Mouse (Mus musculus): Measurements from ENCODE around the gene Actn2. TPM values are rescaled to one million over a fixed set of nuclear protein-coding genes. Genes with fewer than 3 reads are reported as not detected.

Gene Actn2
- polyA plus RNA-seq, 1 experiment from 2014 or later: not detected

DNA sequence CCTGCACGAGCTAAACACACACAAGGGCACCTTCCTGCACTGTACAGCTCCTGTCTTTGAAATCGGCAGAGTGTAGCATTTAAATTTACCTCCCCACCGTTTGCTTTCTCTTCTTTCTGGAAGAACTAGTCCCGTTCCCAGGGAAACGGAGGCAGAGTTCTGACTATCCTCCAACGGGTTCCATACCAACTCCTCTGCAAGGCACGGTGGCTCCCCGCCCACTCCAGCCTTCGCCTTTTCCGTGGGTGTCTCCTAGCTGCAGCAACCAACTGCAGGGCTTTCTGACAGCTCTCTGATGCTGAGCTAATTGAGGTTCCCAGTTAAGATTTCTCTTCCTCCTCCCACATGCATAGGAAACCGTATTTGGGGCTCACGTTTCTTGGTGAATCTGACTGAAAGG is 6.5 kb downstream of the Actn2 start:
- H3K36me3 ChIP-seq (ENCODE audit: inconsistent target): no peaks in the 10 kb centered on the region
- H3K79me2 ChIP-seq (ENCODE audit: inconsistent target): no peaks in the 10 kb centered on the region
- WGBS (ENCODE audit: missing documents): 82% methylated on average over 12 of the region's 12 CpGs
- no peak overlapping the region for H3K4me3 ChIP-seq (ENCODE audit: inconsistent target)
- H3K27ac ChIP-seq: no peak overlapping the region

DNA sequence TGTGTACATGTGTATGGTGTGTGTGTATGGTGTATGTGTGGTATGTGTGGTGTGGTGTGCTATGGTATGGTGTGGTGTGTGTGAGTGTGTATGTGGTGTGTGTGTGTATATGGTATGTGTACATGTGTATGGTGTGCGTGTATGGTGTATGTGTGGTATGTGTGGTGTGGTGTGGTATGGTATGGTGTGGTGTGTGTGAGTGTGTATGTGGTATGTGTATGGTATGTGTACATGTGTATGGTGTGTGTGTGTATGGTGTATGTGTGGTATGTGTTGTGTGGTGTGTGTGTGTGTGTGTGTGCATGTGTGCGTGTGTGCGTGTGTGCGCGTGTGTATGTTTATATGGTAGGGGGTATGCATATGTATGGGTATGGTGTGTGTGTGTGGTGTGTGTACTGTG is 9.0 kb downstream of the Actn2 start:
- Histone ChIP-seq H3K4me3 (ENCODE audit: inconsistent target) (no peak overlapping the region), H3K36me3 (ENCODE audit: inconsistent target) (no peaks in the 10 kb centered on the region), H3K27ac (no peak overlapping the region), H3K79me2 (ENCODE audit: inconsistent target) (no peaks in the 10 kb centered on the region)
- 99% methylated on average over 5 of the region's 5 CpGs for WGBS (ENCODE audit: missing documents)

DNA sequence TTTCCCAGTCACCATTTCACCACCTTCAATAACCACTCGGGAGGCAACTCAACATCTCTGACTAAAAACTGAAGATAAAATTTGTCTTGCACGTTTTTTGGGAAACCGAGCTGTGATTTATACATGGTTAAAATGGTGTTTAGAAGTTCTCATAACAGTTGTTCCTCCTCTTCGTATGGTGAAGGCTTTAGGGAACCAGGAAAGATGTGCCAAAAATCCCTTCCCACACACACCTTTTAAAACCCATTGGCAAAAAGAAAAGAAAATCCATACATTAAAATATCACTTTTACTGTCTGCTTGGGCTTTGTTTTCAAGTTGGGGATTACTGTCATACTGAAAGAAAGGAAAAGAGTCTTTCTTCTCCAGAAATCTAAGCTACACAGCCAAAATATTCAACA is 12.2 kb downstream of the Actn2 start:
- Histone ChIP-seq H3K4me3 (ENCODE audit: inconsistent target) (no peak overlapping the region), H3K27ac (no peak overlapping the region), H3K79me2 (ENCODE audit: inconsistent target) (no peaks in the 10 kb centered on the region), H3K36me3 (ENCODE audit: inconsistent target) (no peaks in the 10 kb centered on the region)
- WGBS (ENCODE audit: missing documents): 90% methylated on average over 4 of the region's 4 CpGs

DNA sequence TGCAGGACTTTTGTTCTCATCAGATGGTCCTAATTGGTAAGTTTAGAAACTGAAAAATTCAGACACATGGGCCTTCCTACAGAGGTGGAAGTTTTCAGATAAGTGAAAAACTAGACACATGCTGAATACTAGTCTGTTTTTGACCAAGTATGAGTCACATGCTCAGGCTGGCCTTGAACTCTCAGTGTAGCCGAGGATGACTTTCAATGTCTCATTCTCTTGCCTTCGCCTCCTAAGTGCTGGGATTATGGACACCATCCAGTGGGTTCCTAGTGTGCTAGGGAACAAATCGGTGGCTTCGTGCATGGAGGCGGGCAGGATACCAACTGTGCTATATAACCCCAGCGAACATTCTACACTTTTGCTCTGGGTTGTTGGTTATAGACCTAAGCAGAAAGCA is 13.0 kb downstream of the Actn2 start:
- no peaks in the 10 kb centered on the region for H3K36me3 ChIP-seq (ENCODE audit: inconsistent target)
- H3K4me3 ChIP-seq (ENCODE audit: inconsistent target): no peak overlapping the region
- H3K27ac ChIP-seq: no peak overlapping the region
- 93% methylated on average over 6 of the region's 6 CpGs for WGBS (ENCODE audit: missing documents)
- H3K79me2 ChIP-seq (ENCODE audit: inconsistent target): no peaks in the 10 kb centered on the region

DNA sequence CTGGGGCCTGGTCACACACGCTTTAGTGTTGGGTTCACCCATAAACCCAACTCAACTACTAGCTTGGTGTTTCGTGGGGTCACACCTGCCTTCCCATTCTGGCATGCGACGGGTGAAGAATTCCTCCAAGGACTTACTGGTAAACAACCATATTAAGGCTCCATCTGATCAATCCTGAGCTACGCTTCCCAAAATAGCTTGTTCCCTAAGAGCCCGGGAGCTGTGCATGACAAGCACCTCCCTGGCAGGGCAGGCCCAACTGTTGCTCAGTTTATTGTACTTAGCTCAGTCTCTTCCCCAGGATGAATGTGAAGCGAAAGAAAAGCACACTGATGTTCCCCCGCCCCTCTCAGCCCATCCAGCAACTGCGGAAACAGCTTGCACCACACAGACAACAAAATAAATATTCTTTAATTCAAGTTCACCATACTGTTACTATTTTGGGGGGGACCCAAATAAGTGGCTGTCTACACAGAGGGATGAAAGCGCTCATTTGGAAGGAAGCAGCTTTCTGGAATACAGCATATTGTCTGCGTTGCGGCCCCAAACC is 17.4 kb downstream of the Actn2 start:
- Histone ChIP-seq H3K79me2 (ENCODE audit: inconsistent target) (no peaks in the 10 kb centered on the region), H3K36me3 (ENCODE audit: inconsistent target) (no peaks in the 10 kb centered on the region), H3K27ac (no peak overlapping the region), H3K4me3 (ENCODE audit: inconsistent target) (no peak overlapping the region)
- 92% methylated on average over 12 of the region's 12 CpGs for WGBS (ENCODE audit: missing documents)

DNA sequence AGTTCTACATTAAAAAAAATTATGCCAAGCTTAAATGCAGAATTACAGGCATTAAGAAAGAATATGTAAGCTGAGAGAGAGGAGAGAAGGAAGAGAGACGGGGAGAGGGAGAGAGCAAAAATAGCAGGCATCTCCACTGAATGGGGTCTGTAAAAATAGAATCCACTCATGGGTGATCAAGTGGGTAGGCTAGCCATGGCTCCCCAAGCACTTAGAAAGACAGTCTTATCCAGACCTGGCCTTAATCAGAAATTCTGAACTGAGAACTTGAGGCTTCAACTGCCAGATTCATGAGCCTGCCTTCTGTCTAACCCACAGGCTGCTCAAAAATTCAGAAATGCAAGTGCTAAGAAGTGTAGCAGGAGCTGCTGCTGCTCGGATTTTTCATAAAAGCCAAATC is 20.4 kb downstream of the Actn2 start:
- Histone ChIP-seq H3K36me3 (ENCODE audit: inconsistent target) (no peaks in the 10 kb centered on the region), H3K27ac (no peak overlapping the region), H3K4me3 (ENCODE audit: inconsistent target) (no peak overlapping the region), H3K79me2 (ENCODE audit: inconsistent target) (no peaks in the 10 kb centered on the region)
- WGBS (ENCODE audit: missing documents): 75% methylated on average over 1 of the region's 2 CpGs

DNA sequence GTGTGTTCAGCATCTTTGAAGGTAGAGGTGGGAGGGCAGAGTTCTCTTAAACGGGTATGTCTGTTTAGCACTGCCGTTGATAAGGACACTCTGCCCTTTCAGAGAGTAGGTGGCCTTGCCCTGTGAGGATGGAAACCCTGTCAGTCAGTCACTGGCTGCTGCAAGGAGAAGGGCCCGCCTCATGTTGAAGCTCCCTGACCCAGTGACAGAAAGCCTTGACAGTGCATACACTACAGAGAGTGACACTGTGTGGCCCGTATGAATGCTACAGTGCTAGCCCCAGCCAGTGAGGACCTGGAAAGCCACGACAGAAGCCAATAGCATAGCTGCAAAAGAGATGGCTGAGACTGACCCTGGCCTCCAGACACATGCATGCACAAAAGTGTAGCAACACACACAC is 22.5 kb downstream of the Actn2 start:
- no peaks in the 10 kb centered on the region for H3K79me2 ChIP-seq (ENCODE audit: inconsistent target)
- H3K27ac ChIP-seq: no peak overlapping the region
- 81% methylated on average over 5 of the region's 5 CpGs for WGBS (ENCODE audit: missing documents)
- H3K36me3 ChIP-seq (ENCODE audit: inconsistent target): no peaks in the 10 kb centered on the region
- no peak overlapping the region for H3K4me3 ChIP-seq (ENCODE audit: inconsistent target)

DNA sequence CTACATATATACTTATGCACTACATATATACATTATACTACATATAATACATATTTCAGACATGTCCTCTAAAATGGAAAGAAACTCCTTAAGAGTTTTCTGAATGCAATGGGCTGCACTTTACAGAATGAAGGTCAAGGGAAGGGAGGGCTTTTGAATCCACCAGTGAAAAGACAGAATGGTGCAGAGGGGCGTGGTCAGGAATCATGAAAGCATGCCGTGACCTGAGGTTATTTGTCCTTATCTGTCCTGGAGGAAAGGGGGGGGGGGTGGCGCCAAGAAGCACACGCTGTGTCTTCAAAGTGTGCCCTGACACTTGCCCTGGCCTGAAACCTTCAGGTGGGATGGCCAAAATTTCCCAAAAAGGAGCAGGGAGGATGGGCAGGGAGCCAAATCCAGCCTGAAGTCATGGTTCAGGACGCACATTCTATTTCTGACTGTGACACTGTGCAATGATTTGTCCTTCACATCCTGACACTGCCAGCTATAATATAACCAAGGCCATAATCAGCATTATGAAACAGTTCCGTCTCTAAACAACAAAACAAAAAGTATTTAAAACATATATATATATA is 23.3 kb downstream of the Actn2 start:
- Histone ChIP-seq H3K36me3 (ENCODE audit: inconsistent target) (no peaks in the 10 kb centered on the region), H3K27ac (no peak overlapping the region), H3K79me2 (ENCODE audit: inconsistent target) (no peaks in the 10 kb centered on the region), H3K4me3 (ENCODE audit: inconsistent target) (no peak overlapping the region)
- WGBS (ENCODE audit: missing documents): 78% methylated on average over 5 of the region's 6 CpGs

DNA sequence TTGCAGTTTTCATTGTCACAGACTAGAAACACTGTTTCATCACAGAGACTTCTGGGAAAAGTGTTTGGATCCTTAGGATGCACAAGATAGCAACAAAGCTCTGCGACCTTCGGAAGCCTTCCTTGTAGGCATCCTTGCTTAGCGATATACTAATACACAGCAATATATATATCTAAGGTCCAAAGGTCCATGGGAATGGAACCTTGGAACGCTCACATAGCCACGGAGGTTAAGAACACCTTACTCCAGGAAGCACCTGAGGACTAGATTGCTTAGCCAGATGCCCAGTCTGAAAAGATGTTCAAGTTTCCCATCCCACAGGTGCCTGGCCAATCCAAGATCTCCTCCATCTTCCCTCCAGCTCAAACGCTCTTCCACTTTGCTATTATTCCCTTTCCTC is 26.4 kb downstream of the Actn2 start:
- H3K4me3 ChIP-seq (ENCODE audit: inconsistent target): no peak overlapping the region
- no peaks in the 10 kb centered on the region for H3K36me3 ChIP-seq (ENCODE audit: inconsistent target)
- H3K79me2 ChIP-seq (ENCODE audit: inconsistent target): no peaks in the 10 kb centered on the region
- H3K27ac ChIP-seq: no peak overlapping the region
- WGBS (ENCODE audit: missing documents): 92% methylated on average over 5 of the region's 6 CpGs

DNA sequence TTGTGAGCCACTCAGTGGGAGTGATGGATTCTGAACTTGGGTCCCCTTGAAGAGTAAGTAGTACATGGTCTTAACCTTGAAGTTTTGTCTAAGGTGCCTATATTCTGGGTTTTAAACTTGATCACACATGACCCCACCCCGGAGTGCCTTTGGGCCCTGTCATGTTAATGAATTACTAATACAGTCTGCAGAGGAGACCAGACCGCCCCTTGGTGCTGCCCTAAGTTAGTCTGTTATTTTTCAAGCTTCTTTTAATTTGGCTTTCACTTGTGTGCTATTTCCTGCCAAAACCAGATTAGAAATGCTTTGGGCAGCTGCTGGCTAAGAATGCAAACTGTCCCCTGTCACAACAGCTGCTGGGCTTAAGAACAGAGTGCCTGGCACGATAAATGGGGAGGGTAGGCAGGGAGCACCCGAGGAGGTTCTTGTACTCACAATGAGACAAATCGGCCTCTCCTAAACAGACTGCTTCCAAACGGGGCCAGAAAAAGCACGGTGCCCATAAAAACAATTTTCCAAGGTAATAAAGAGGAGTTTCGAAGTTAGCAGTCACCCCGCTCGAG is 28.5 kb downstream of the Actn2 start:
- Histone ChIP-seq H3K27ac (no peak overlapping the region), H3K4me3 (ENCODE audit: inconsistent target) (no peak overlapping the region), H3K79me2 (ENCODE audit: inconsistent target) (no peaks in the 10 kb centered on the region), H3K36me3 (ENCODE audit: inconsistent target) (no peaks in the 10 kb centered on the region)
- WGBS (ENCODE audit: missing documents): 88% methylated on average over 10 of the region's 10 CpGs

DNA sequence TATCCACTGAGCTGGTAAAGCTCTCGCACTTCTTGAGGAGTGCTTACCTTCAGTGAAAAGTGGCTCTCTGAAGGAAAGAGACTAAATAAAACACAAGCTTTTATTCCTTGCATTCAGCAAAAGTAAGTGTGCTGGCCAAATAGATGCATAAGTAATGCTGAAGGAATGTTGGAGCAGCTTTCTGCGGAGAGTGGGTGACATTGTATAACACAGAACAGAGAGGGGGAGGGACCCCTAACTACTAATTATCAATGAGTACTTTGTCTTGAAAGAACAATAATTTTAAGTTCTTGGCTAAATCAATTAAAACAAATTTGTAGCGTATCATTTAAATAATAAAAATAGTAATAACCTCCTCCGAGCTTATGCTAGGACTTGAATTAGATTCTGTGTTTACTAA is 29.2 kb downstream of the Actn2 start:
- Histone ChIP-seq H3K27ac (no peak overlapping the region), H3K36me3 (ENCODE audit: inconsistent target) (no peaks in the 10 kb centered on the region), H3K4me3 (ENCODE audit: inconsistent target) (no peak overlapping the region), H3K79me2 (ENCODE audit: inconsistent target) (no peaks in the 10 kb centered on the region)
- WGBS (ENCODE audit: missing documents): 95% methylated on average over 4 of the region's 4 CpGs

DNA sequence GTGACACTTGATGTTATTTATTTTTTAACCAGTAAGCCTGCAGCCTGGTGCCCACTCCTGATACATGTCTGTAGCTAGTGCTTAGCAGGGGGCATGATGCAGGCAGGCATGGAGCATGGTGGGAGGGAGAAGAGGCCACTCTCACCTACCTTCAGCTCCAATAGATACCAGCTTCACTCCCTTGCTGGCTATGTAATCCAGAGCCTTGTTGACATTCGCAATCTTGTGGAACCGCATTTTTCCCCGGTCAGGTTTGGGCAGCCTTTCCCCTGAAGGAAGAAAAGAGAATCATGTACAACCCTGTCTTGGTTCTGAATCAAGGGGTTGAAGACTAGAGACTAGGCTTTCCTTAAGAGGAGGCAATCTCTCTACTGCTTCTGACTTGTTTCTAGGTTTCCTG is 31.1 kb downstream of the Actn2 start:
- 98% methylated on average over 3 of the region's 3 CpGs for WGBS (ENCODE audit: missing documents)
- Histone ChIP-seq H3K79me2 (ENCODE audit: inconsistent target) (no peaks in the 10 kb centered on the region), H3K27ac (no peak overlapping the region), H3K36me3 (ENCODE audit: inconsistent target) (no peaks in the 10 kb centered on the region), H3K4me3 (ENCODE audit: inconsistent target) (no peak overlapping the region)

DNA sequence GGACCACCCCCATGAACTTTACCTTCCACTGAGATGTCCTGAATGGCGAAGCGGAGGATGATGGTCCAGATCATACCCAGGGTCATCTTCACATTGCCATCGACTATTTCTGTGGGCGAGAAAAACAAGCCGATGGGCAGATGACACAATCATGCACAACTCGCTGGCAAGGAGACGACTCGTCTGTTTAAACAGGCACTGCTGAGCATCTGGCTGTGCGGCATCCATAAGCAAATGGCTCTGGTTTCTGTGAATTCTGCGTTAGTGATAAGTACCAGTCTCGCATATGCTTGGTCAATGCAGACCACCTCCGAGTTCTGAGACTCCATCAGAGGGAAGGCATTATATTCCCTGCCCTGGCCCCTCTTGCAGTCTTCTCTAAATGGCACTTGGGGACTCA is 31.7 kb downstream of the Actn2 start:
- Histone ChIP-seq H3K36me3 (ENCODE audit: inconsistent target) (no peaks in the 10 kb centered on the region), H3K79me2 (ENCODE audit: inconsistent target) (no peaks in the 10 kb centered on the region), H3K27ac (no peak overlapping the region), H3K4me3 (ENCODE audit: inconsistent target) (no peak overlapping the region)
- 96% methylated on average over 12 of the region's 12 CpGs for WGBS (ENCODE audit: missing documents)

DNA sequence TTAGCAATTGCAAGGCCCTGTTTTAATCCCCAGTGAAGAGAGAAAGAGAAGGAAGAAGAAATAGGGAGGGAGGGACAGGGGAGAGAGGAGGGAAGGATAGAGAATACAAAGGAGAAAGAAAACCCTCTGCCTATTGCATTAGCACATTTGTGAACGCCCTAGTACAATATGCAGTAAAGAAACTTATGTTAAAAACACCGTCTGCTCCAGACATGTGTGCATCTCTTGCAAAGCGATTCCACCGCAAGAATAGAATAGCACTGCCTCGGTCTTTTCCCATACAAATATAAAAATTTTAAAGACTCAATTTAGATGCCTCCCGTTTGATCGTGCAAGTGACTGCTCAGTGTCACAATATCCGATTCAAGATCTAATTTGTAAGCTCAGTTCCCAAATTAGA is 32.1 kb downstream of the Actn2 start:
- WGBS (ENCODE audit: missing documents): 93% methylated on average over 8 of the region's 8 CpGs
- Histone ChIP-seq H3K27ac (no peak overlapping the region), H3K36me3 (ENCODE audit: inconsistent target) (no peaks in the 10 kb centered on the region), H3K4me3 (ENCODE audit: inconsistent target) (no peak overlapping the region), H3K79me2 (ENCODE audit: inconsistent target) (no peaks in the 10 kb centered on the region)

DNA sequence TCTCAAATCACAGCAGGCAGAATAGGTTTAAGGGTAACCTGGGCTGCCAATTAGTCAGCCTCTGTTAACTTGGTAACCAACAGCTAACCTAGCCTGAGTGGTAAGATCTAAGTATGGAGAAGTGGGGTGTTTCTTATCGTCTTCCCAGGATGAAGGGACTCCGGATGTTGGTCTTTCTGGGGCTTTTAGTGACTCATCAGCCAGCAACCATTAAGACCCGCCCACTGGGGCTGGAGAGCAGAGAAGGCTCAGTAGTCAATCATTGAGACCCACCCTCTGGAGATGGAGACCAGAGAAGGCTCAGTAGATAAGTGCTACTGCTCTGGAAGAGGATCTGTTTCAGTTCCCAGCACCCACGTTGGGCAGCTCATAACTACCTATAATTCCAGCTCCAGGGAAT is 33.3 kb downstream of the Actn2 start:
- Histone ChIP-seq H3K4me3 (ENCODE audit: inconsistent target) (no peak overlapping the region), H3K79me2 (ENCODE audit: inconsistent target) (no peaks in the 10 kb centered on the region), H3K36me3 (ENCODE audit: inconsistent target) (no peaks in the 10 kb centered on the region), H3K27ac (no peak overlapping the region)
- WGBS (ENCODE audit: missing documents): 78% methylated on average over 4 of the region's 4 CpGs

DNA sequence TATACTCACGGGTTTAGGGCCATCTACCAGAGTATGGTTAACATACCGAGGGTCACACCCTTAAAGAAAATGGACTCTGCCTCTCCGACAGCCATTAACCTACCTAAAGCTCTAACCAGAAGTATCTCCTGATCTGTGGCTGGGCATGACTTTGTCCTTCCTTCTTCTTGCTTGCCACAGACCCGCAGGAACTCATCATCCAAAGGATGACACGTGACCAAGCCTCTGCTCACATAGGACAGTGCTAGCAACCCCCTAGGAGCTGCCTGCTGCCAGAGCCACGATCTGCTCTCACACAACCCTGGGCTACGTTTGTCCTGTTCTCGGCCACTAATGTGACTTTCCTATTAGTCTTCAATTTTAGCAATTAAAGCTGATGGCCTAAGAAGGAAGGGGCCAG is 35.0 kb downstream of the Actn2 start:
- no peaks in the 10 kb centered on the region for H3K36me3 ChIP-seq (ENCODE audit: inconsistent target)
- 86% methylated on average over 8 of the region's 8 CpGs for WGBS (ENCODE audit: missing documents)
- H3K79me2 ChIP-seq (ENCODE audit: inconsistent target): no peaks in the 10 kb centered on the region
- no peak overlapping the region for H3K4me3 ChIP-seq (ENCODE audit: inconsistent target)
- no peak overlapping the region for H3K27ac ChIP-seq

Data from macrophage (primary cell).